Mouse (Mus musculus) frontal cortex, postnatal 36 days (tissue): ENCODE data around the gene Gm19684.
"Not testable (repeated sequence)": the region's sequence is repeated elsewhere in the genome, so short reads cannot be mapped to it uniquely, and the experiment has no call there.

Experiments used
- DNase-seq, 2 experiments: peaks; one replicate each; pipeline ENCODE4 v3.0.0; 2022; ENCODE audit warnings: low spot score in 2 of 2

Gm19684 gene

DNA sequence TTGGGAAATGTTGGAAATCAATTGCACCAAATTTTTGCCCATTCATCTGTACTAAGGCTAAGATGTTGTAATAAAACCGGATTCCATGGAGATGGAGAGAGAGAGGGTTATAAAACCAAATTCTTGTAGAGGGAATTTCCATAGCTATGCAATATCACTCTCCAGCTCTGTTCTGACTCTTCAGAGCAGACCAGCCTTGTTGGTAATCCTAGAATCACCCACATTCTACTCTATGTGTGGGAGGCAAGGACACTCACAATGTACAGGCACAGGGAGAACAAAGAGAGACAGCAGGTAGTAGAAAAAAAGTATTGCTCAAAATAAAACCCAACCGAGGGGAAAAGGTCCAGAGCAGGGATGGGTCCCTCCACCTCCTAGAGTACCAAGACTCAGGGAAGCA is 54.7 kb downstream of the Gm19684 start:
- not testable (repeated sequence) for DNase-seq

DNA sequence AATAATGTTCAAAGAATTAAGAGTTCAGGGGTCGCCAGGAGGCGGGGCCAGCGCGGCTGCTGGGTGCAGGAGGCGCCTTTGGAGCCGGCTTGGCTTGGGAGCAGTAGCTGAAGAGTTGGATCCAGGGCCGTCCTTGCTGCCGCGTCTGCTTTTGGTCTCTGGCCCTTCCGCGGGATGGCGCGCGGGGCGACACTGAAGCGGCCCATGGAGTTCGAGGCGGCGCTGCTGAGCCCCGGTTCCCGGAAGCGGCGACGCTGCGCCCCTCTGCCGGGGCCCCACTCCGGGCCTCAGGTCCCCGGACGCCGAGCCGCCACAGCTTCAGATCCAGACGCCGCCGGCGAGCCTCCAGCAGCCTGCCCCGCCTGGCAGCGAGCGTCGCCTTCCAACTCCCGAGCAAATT is 57.5 kb downstream of the Gm19684 start:
- DNase-seq, result not testable (repeated sequence)
